Mouse (Mus musculus): ENCODE measurements around the gene Gm6034. TPM values are rescaled to one million over a fixed set of nuclear protein-coding genes. Genes with fewer than 3 reads are reported as not detected.
"Not testable (repeated sequence)": the region's sequence is repeated elsewhere in the genome, so short reads cannot be mapped to it uniquely, and the experiment has no call there.

Gene Gm6034
- polyA plus RNA-seq, 1 experiment, result not detected

DNA sequence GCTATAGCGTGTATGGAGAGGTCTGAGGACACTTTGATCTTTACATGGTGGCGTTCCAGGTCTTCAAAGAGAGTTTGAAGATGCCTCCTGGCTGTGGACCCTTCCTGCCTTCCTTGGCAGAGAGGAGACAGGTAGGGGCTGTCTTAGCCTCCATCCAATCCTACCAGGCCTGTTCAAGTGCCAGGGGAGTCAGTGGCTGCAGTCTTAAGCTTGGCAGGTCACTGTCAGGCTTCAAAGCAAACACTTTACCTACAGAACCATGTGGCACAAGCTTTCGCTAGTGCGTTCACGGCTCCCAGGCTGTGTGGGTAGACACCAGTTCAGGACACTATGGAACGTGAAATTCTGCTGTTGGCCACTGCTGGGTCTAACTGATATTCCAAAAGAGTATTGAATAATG lies 19.8 kb upstream of the Gm6034 start:
- DNase-seq (ENCODE audit: low read depth), result no peak

DNA sequence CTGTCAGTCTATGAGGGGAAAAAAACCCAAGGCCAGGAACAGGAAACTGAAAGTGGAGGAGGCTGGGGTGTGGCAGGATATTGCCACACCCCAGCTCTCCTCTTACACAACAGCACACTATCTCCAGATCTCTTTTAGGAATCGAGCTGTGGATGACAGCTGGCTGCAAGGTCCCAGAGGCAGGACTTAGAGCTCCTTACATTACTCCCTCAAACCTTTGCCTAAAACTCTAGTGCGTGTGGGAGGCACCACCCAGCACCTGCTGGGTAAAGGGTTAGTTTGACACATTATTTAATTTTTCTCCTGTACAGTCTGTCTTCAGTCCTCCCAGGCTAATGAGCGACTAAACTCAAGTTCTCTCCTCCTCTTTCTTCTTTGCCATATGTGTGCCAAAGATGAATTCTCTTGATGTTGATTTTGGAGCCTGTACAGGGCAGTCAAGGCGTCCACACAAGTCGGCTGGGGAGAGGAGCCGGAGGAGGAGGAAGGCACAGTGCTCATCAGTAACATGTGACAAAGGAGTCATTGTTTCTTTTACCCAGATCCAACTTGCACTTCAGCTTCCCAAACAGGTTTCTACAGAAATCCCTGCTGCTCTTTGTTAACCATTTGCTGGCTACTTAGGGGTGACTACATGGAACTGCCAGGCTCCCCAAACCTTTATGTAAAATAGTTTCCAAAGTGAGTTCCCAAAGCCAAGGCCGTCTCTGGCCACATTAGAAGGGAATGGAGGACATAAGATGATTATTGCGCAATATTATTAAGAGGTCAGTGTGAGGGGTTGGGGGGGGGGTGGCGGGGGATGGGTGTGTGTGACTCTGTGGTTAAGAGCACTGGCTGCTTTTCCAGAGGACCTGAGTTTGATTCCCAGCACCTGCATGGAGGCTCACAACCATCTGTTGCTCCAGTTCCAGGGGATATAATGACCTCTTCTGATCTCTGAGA lies 18.8 kb upstream of the Gm6034 start:
- peak; percentile 97 for DNase-seq (ENCODE audit: low read depth)

DNA sequence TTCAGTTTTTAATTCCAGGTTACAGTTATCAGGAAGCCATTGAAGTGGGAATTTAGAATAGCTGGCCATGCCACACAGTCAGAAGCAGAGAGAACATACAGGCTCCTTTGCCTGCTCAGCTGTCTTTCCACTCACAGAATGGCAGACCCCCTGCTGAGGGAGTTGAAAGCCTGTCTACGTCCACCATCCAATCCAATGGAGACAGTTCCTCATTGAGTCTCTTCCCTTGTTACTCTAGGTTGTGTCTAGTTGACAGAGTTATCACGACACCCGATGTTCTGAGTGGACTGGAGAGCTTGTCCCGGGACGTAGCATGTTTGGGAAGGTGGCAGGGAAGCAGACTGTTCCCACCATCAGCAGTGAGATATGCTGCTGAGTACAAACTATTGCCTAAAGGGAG lies 17.6 kb upstream of the Gm6034 start:
- DNase-seq (ENCODE audit: low read depth), result no peak

DNA sequence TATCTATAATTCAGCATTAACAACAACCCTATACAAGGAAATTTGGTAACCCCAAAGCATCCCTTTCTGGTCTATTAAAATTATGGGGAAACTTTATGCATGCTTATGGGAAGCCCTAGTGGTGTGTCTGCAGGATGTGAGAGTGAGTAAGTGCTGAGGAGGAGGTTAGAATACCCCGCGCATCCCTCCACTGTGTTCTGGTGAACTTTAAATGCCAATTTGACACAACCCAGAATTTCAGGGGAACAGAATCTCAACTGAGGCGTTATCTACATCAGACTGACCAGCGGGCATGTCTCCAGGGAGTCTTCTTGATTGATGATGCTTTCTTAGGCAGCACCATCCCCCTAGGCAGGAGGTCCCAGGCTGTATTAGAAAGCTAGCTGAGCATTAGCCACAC lies 16.9 kb upstream of the Gm6034 start:
- no peak for DNase-seq (ENCODE audit: low read depth)

DNA sequence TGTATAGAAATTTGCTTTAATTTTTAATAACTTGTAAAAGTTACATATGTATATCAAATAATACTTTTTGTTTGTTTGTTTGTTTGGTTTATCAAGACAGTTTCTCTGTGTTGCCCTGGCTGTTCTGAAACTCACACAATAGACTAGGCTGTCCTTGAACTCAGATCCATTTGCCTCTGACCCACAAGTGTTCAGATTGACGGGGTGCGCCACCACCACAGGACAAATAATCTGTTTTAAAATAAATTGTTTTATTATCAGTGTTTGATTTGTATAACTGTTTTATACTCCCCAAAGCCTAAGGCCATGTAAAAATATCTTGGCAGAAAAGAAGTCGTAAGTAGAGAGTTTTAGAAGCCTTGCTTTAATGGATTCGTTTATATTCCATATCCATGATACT lies 15.1 kb upstream of the Gm6034 start:
- DNase-seq (ENCODE audit: low read depth), result no peak

DNA sequence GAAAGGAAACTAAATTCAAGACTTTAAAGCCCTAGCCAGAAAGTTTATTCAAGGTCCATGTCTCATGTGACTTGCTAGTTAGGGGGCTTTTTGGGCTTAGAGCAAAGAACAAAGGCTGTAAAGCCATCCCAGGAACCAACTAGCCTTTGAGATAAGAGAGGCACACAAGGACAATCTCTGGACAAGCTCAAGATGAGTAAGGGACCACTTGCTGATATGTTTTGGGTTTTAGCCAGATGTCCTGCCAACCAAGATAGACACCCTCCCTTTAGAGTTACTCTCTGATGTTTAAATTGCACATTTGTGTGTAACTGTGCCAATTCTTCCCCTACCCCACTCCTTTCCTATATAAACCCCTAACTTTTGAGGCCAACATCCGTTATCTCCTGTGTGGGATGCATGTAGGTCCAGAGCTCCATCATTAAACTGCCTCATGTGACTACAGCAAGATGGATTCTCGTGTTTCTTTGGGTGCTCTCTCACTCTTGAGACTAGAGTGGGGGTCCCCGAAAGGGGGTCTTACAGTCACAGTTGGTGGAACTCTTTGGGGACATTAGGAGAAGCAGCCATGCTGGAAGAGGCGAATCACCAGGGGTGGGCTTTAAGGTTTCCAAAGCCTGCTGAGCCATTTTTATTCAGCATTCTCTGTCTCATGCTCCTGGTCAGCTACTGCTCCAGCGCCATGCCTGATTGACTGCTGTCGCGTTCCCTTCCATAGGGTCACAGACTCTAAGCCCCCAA lies 13.7 kb upstream of the Gm6034 start:
- no peak for DNase-seq (ENCODE audit: low read depth)

DNA sequence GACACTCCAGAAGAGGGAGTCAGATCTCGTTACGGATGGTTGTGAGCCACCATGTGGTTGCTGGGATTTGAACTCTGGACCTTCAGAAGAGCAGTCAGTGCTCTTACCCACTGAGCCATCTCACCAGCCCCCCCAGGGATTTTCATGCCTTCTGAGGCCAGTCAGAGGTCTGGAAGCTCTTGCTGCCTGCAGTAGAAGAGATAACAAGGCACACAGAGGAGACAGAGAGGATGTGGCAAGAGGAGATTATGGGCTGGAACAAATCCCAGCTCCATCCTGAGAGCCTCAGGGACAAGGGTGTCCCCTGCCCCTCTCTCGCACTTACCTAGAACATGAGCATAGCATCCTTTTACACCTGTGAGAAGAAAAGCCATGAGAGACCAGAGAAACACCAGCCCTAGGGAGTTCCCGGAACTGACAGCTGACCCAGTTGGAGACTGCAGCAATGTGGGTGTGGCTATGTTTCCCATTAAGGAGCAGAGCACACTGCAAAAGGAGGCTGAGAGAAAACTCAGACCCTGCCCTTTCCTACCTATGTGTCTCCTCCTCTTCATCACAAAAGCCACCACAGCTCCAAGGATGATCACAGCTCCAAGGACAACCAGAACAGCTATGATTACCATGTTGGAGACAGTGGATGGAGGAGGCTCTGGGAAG lies 12.6 kb upstream of the Gm6034 start:
- DNase-seq (ENCODE audit: low read depth), result not testable (repeated sequence)

DNA sequence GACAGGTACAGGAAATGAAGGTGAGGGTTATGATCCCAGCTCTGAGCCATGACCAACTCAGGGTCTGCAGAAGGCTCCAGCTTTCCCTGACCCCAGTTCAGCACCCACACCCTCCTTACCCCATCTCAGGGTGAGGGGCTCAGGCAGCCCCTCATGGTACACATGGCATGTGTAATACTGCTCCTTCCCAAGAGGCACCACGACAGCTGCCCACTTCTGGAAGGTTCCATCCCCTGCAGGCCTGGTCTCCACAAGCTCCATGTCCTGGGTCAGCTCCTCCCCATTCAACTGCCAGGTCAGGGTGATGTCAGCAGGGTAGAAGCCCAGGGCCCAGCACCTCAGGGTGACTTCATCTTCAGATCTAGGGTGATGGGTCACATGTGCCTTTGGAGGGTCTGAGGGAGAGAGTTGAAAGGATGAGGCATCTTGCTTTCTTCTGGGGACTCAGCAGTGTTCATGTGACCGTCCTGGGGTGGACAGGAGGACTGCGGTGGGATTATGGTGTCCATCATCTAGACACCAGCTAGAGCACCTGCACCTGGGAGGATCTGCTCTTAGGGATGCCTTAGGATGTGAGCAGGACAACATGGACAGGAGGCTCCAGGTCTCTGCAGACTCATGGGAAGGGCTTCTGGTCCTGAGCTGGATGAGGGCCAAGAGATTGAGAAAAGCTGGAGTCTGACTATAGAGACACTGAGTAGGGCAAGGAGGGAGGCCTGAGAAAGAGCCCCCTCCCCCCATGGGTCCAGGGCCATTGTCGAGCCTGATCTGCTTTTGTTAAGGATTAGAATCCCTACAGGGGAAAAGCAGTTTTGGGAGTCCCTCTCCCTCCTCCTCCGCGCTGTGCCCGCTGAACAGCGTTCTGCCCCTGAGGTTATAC lies 11.8 kb upstream of the Gm6034 start:
- not testable (repeated sequence) for DNase-seq (ENCODE audit: low read depth)

DNA sequence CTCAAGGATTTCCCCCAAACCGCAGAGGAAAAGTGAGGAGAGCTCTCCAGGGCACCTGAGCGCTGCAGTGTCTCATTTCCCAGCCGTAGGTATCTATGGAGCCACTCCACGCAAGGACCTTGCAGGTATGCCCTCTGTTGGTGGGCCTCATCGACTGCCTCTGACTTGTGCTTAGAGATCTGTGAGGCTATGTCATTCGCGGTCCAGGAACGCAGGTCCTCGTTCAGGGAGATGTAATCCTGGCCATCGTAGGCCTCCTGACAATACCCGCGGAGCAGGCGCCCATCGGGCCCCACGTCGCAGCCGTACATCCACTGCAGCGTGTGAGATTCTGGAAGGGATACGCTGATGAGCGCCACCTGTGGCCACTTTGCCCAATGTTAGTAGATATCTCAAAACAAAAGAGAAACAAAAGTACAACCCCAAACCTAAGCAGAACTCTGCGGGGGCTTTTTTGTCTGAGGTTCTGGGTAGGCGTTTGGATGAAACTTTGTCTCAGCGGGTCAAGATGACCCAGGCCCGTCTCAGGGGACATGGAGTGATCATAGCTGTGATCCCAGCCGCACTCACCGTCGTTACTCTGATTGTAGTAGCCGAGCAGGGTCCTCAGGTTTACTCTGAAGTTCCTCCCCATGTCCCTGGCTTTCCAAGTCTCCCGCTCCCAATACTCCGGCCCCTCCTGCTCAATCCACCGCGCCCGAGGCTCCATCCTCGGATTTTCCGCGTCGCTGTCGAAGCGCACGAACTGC lies 11.0 kb upstream of the Gm6034 start:
- not testable (repeated sequence) for DNase-seq (ENCODE audit: low read depth)

DNA sequence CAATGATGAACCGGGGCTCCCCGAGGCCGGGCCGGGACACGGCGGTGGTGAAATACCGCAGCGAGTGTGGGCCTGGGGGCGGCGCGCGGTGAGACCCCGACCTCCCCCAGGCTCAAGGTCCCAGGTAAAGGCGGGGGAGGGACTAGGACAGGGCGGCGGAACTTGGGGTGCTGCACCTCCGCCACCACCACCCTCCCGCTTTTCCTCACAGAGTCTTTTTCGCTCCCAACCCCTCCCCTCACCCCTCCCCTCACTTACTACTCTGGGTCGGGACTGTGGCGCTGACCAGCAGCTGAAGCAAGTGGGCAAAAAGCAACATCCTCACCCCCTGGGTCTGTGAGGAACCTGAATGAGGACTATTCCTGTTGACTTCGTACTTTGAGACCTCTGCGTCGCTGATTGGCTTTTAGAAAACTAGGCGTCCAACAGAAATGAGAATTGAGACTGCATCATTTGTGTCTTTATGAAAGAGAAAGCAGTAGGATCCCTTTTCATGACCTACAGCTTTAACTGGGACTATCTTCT lies 10.3 kb upstream of the Gm6034 start, which contains the start of gene H2-T23:
Gene H2-T23 (minus strand): TSS at position 505 of the 525 bp plus-strand sequence.
- DNase-seq (ENCODE audit: low read depth), result not testable (repeated sequence)

DNA sequence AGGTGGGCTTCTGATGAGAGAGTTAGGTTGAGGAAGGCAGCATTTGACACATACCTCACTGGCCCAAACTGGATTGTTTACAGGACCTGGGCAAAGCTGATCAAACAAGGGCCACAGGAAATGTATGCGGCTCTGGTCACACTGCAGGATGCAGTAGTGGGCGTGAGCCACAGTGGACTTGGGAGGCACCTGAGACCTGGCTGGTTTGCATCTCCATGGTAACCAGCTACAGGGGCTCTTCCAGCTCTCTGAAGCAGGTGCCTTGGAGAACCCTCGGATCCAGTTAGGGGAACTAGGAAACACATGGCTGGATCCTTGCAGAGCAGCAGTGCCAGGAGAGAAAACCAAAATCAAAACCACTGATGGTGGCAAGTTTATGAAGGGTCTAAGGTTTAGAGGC lies 8.2 kb upstream of the Gm6034 start:
- not testable (repeated sequence) for DNase-seq (ENCODE audit: low read depth)

DNA sequence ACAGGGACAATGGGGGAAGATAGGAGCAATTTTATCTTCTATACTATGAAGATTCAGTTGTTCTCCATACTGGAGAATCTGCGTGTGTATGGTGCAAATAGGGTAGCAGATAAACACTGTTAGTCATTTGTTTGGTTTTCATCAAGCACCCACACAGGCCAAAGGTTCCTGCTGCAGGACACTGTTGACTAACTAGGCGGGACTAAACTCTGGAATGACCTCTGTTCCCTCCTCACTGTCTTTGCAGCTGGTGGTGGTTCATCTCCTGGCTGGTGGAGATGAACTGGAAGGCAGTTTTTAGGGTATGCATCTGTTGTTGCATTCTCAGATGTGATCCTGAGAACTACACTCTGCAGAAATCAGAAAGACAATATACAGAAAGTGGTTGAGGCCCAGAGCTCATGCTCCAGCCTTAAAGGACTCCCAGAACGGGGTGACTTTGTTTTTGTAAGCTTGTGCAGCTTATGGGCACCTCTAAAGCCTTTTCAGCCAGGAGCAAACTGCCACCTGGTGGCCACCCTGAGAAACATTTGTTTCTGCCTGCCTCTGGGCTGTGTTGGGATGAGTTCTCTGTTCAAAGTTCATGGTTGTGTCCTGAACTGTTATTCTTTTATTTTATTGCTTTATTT lies 7.6 kb upstream of the Gm6034 start:
- DNase-seq (ENCODE audit: low read depth), result not testable (repeated sequence)

DNA sequence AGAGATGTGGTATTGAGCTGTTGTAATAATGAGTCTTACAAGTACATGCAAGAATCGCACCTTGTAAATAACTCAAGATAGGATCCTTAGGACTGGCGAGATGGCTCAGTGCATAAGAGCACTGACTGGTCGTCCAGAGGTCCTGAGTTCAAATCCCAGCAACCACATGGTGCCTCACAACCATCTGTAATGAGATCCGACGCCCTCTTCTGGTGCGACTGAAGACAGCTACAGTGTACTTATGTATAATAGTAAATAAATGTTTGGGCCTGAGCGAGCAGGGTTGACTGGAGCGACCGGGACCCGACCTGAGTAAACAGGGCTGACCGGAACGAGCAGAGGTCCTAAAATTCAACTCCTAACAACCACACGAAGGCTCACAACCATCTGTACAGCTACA lies 6.6 kb upstream of the Gm6034 start:
- not testable (repeated sequence) for DNase-seq (ENCODE audit: low read depth)

DNA sequence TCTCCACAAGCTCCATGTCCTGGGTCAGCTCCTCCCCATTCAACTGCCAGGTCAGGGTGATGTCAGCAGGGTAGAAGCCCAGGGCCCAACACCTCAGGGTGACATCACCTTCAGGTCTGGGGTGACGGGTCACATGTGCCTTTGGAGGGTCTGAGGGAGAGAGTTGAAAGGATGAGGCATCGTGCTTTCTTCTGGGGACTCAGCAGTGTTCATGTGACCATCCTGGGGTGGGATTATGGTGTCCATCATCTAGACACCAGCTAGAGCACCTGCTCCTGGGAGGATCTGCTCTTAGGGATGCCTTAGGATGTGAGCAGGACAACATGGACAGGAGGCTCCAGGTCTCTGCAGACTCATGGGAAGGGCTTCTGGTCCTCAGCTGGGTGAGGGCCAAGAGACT lies 2.2 kb upstream of the Gm6034 start:
- DNase-seq (ENCODE audit: low read depth), result not testable (repeated sequence)

DNA sequence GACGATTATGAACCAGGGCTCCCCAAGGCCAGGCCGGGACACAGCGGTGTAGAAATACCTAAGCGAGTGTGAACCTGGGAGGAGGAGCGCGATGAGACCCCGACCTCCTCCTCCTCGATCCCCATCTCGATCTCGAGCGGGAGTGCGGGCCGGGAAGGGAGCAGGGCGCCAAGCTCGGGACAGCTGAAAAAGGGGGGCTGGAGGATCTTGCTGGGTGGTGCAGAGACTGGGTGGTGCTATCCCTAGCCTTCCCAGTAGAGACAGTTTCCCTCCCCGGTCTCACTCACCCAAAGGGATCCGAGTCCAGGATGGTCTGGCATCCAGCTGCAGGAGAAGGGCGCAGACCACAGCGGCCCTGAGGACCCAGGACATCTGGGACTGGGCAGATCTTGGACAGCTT lies 706 bp upstream of the Gm6034 start:
- not testable (repeated sequence) for DNase-seq (ENCODE audit: low read depth)

DNA sequence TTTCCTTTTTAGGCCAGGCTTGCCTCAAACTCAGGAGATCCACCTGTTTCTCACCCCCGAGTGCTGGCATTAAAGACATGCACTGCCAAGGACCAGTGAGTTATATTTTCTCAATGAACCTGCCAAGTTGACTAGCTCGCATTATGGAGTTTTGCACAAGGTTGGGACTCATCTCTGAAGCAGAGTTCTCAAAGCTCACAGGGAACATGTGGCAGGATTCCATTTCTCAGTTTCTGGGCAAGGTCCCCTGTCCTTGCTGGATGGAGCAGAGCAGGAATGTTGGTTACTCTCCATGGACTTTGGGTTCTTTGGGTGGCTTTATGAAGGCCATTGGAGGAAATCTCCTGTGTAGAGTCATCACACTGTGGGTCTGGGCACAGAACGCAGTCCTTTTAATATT lies 525 bp downstream of the Gm6034 start:
- DNase-seq (ENCODE audit: low read depth), result no peak

DNA sequence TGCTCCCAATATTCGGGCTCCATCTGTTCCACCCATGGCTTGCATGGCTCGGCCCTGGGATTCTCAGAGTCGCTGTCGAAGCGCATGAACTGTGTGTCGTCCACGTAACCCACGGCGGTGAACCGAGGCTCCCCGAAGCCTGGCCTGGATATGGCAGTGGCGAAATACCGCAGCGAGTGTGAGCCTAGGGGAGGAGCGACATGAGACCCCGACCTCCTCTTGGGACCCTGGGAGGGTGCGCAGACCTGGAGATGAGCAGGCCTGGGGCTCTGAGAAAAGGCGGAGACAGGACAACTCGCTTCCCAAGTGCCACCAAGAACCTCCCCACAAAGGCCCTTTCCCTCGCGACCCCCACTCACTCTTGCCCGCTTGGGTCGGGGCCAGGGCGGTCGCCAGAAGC lies 15.2 kb downstream of the Gm6034 start:
- not testable (repeated sequence) for DNase-seq (ENCODE audit: low read depth)

DNA sequence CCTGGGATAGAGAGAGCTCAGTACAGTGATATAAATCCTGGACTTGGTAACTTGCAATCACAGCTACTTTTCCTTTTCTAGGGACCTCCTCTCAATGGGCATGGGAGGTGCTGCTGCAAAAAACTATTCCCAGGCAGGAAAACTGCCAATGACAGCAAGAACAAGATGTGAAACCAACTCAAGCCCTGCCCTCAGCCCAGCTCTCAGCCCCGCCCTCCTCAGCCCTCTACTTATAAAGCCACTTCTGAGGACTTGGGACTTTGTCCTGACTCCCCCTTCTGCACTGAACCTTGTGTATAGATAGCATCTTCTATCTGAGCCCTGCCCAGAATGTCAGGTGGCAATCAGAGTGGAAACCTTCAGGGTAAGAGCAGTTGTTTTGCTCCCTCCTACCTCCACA lies 15.6 kb downstream of the Gm6034 start, which contains the start of gene Gm11127:
Gene Gm11127 (minus strand): TSS at position 10 of the 400 bp plus-strand sequence.
- not testable (repeated sequence) for DNase-seq (ENCODE audit: low read depth)

DNA sequence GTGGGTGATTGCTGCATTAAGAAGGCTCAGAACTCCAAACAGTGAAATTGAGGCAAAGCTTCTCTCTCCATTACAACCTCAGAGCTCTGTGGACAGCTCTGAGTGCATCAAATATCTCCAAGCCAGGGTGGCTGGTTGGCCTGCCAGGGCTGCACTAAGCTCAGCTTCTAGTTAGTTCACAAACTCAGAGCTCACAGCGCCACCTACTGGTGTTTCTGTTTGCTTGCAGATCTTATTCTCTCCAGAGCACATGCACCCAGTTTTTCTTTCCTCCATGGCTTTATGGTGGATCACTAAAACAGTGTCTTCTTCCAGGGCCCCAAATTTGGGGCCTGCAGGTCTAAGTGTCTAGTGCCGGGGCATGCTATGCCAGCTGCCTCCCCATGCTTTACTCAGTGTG lies 18.1 kb downstream of the Gm6034 start:
- no peak for DNase-seq (ENCODE audit: low read depth)

DNA sequence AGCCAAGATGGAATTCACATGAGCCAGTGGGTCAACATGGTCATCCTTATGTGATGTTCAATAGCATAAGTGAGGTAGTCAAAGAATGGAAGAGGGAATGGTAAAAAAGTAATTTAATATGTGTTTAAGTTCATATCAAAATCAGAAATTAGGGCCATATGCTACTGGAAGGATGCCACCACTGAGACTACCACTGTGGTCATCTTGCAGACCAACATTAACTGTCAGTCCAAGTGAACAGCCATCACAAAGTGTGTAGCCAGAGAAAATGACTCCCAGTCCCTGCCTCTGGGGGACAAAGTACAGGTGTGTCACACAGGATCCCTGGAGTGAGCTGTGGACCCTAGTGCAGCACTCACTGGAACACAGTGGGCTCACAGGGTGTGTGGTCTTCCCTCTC lies 39.1 kb downstream of the Gm6034 start:
- DNase-seq (ENCODE audit: low read depth), result not testable (repeated sequence)

Data from gonadal fat pad, adult 2 months (tissue).